Mouse (Mus musculus): ENCODE results near the gene Arrdc4.

Gene Arrdc4

DNA sequence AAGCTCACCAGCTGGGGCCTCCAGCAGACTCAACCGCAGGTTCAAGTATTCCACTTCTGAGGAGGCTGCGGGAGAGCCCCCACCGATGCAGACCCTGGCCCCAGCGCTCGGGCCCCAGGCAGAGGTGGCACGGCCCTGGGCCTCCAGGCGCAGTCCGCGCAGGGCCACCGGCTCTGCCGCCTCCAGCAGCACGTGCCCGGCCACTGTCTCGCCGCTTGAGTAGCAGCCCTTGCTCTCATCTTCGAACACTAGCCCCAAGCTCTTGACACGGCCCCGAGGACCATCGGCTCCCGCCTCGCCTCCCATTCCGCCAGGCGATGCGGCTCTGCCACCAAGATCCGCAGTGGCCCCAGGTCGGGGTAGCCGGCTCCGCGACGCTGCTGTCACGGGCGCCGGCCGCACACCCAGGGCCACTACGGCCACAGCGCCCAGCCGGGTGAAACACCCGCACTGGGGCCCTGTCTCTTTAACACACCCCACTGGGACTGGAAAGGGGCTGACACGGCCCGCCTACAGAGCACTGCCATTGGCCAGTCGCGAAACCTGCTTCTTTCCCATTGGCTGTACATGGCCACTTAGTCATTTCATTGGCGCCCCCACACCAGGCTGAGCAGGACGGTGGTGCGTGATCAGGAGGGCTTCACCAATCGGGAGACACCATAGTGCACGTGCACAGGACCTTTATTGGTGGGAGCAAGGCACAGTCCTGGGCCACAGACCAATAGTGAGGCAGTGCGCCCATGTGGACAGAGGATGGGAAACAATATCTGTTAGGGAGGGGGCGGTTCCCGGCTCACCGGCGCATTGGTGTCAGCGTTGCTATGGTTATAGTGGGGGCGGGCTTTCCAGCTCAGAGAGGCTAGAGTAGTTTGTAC, at the start of gene Arrdc4:
TSS of gene Arrdc4 (minus strand) at position 481 of the 875 bp plus-strand sequence.
- peak; percentile 99 for DNase-seq (ENCODE audit: low spot score in 2 of 2)

DNA sequence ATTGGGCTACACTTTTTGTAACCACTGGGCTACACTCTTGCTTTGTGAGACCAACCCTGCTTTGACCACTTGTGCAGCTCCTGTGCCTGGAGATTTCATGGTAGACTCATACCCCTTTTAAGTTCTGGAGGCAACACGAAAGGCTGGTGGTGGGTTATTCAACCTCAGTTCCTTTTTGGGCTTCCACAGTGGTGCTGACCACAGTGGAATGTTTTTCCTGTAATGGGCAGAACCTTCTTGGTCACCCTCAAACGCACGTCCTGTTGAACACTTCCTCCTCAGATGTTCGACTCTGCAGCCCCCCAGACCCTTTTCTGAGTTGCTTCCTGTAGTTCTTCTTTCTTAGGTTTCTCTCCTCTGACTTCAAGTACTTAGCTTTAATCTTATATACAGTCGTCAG, 46.5 kb upstream of the Arrdc4 start:
- no peak for DNase-seq (ENCODE audit: low spot score in 2 of 2)

DNA sequence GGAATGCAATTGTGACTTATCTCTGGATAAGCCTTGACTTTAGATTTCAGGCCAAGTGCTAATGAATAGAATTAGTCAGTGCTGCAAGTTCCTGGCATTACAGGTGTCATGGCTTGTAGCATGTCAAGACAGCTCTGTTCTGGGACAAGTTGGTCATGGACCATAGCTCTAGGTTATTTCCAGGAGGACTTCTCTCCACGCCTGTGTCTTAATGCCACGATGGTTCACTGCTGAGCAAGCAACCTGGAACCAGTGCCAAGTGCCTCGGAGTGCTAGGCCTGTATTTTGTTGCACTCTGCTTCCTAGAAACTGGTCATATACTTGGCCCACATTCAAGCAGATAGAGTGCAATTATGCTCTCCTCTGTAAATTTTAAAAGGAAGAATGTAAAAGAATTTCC, 39.7 kb upstream of the Arrdc4 start:
- no peak for DNase-seq (ENCODE audit: low spot score in 2 of 2)

DNA sequence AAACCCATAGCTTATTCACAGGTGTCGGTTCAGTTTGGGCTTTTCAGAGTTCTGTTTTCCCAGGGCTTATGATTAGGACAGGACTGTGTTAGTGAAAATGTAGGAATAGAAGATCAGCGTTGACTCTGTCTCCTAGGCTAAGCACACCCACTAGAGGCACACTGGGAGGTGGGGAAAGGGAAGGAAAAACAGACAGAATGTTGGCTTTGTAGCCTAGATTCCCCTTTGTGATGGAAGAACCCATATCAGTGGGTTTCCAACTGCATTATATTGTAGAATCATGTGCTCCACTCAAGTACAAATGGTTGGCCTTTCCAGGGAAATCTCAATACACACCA, 22.7 kb upstream of the Arrdc4 start:
- no peak for DNase-seq (ENCODE audit: low spot score in 2 of 2)

DNA sequence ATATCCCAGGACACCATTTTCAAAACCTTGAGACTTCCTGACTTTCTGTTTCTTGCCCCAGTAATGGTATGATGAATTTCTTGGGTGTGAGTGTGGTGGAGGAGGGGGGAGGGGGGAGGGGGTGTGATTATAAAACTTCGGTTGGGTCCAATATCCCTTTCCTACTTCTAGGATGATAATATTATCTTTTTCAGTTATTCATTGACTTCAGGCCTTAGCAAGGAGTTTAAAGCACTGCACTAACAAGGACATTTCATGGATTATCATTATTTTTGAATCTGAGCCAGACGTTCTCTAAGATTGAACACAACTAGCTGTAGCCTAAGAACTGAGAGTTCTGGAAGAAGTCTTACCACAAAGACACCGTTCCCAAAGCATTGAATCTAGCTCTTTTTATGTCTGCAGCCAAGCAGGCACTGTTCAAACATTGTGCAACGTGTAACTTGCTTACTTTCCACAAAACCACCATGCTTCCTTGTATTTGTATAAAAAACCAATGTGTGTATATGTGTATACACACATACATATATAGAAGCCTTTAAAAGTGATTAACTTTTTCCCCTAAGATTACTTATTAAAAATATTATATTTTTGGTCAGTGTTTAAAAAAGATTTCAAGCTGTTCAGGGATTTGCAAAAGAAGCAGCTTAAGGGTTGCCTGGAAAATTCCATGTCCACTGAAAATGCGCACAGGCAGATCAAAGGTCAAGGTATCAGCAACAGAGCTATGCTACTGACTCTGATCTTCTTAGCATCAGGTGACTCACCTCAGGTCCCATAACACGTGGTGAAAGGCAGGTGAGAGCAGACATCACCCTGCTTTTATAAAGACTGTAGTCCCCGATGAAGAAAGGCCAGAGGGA, 22.1 kb upstream of the Arrdc4 start:
- no peak for DNase-seq (ENCODE audit: low spot score in 2 of 2)

DNA sequence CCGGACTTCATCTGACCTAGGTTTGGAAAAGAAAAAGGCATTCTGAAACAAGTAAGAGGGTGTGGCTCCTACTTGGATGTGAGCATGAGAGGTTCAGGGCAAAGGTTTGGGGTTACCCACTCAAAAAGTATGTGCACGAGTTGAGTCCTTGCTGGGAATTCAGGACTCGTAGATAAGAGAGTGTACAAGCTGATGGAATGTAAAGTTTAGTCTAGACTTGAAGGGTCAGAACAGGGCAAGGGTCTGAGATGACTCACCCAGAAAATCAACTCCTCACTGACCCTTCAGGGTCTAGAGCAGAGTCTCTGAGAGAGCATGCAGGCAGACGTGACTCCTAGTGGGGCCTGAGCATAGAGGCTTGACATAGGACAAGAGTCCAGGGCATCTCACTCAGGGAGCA, 16.9 kb upstream of the Arrdc4 start:
- no peak for DNase-seq (ENCODE audit: low spot score in 2 of 2)

DNA sequence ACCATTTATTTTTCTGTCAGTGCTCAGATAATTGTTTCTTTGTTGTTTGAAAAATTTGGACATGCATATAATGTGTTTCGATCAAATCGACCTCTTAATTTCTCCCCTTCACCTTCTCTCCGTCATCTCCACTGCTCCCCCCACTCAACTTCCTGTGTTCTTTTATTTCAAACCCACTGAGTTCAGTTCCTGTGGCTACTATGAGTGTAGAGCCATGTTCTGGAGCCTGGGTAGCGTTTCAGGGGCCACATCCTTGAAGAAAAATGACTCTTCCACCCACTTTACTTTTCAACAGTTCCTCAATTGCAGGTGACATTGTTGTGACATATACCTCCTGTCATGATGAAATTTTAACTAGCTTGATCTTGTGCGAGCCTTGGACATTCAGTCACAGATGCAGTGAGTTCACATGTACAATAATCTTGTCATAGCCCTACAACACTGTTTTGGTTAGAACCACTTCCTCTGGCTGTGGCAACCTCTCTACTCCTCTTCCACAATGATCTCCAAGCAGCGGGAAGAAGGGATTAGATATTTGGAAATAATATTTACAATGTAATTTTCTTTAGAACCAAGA, 10.2 kb upstream of the Arrdc4 start:
- DNase-seq (ENCODE audit: low spot score in 2 of 2): no peak

DNA sequence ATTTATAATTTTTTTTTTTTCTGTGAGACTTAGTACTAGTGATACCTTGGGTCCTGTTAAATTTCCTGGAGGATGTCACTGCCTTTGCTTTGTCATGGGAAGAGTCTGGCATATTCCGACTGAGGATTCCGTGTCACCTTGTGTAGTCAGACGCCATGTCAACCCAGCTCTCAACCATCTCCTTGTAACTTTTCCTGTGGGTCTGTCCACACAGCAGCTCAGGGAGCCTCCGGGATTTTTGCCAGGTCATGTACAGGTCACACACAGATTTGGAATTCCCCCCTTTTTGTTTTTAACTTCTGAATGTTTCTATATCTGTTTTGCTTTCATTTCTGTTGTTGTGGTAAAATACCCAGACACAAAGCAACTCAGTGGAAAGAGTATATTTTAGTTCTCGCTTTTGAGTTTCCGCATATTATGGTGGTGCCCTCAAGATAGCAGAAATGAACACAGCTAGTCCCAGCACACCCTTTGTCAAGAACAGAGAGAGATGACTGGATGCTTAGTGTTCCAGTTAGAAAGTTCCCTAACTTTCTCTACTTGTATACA, 7.7 kb upstream of the Arrdc4 start:
- DNase-seq (ENCODE audit: low spot score in 2 of 2): no peak

DNA sequence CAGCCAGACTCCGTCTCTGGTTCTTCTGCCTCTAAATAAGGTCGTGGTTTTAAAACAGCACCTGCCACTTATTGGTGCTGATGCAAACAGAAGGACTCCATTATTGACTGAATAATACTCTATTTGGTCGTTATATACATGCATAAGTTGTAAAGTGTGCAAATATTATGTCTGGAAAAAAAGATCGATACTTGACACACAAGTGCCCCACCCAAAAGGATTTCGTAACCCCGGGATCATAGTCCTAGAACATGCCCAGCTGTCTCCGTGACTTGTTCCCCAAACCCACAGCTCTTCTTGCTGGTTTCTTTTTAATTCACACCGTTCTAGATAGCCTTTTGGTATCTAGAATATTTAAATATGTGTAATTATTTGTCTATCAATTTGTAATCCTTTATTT, 878 bp upstream of the Arrdc4 start:
- no peak for DNase-seq (ENCODE audit: low spot score in 2 of 2)

DNA sequence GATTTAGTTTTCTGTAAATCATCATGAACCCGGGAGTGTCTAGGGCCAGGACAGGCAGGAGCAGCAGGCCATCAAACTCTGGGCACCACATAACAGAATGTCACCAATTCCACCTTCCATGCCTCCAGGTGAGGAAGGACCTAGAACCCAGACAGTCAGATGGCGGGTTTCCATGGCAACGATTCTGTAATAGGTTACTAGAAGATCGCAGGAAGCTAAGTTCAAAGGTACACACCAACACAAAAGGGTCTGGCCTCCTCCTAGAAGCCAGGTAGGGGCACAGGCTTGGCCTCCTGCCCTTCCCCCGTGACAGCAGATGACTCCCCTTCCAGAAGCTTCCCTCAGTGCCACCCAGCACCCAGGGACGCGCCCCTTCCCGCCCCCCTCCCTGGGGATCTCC, 680 bp downstream of the Arrdc4 start:
- peak; percentile 26 to 50 for DNase-seq (ENCODE audit: low spot score in 2 of 2)

DNA sequence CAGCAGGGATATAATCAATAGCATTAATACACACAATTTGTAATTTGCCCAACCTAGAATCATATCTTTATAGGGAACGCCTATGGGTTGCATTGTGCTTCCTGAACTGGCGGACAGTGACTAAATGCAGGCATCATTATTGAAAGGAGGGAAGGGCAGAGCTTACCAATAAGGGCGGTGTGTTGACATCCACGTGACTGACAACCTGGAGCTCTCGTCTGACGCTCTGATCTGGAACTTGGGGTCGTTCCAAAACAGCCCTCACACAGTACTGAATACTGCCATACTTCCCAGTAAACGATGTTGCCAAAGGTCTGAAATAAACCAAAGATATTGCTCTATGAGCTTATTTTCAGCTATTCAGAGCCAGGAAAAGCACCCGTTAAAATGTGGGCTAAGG, 4.4 kb downstream of the Arrdc4 start:
- DNase-seq (ENCODE audit: low spot score in 2 of 2): no peak

DNA sequence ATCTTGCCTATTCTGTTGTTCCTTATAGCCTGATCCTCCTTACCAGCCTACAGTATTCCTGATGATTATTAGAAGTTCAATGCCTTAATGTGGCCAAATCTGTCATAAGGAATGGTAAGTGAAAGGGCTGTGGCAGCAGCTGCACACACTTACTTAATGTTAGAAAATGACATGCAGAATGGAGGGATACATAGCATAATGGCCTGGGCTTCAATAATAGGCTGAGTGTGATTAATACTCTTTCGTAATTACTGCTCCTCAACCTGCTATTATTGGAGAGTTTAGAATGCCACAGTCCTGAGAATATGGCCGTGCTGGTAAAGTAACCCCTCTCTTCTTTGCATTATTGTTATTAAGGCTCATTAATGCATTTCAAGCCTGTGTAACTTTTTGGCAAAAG, 4.8 kb downstream of the Arrdc4 start:
- DNase-seq (ENCODE audit: low spot score in 2 of 2): no peak

DNA sequence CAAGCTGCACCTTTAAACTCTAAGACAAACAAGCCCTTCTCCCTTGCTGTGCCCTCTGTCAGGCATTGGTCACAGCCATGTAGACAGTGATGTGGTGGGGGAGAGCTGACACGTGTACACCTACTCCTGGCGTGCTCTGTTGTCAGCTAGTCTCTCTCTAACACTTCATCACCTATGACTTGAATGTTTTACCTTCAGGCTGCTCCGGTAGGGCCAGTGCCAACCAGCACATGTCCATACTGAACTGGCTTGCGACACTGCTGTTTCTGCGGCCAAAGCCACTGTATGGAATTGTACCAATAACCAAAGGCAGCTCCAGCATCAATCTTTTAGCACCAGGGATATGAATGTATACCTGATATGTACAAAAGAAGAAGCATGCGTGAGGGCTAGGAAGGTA, 8.3 kb downstream of the Arrdc4 start:
- DNase-seq (ENCODE audit: low spot score in 2 of 2): no peak

DNA sequence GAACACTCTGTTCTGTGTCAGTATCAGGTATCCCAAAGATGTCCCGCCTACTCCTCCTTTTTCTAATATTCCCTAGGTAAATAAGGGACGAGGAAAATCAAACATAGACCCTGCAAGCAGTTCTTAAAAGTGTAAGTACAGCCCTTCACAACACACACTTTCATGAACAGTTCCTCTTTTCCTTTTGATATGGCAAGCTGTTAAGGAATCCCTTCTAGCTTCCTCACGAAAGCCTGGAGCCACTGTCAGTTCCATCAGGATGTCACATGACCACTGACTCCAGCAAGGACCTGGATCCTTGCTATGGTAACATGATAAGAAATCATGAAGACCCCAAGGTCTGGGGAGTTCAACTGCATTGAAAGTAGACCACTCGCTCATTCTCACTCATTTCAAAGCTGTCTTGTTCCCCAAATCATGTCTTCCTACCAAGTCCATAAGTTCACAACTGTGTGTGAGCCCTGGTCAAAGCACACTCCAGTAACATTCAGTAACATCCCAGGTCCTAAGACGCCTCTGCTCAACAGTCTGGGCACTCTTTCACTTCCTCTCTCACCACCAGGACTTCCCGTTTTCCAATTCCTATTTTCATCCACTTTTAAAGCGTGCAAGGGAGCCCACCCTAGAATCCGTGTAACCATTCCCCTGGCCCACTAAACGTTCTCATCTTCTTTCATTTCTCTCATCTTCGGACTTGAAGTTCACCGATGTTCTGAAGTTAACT, 10.2 kb downstream of the Arrdc4 start:
- no peak for DNase-seq (ENCODE audit: low spot score in 2 of 2)

DNA sequence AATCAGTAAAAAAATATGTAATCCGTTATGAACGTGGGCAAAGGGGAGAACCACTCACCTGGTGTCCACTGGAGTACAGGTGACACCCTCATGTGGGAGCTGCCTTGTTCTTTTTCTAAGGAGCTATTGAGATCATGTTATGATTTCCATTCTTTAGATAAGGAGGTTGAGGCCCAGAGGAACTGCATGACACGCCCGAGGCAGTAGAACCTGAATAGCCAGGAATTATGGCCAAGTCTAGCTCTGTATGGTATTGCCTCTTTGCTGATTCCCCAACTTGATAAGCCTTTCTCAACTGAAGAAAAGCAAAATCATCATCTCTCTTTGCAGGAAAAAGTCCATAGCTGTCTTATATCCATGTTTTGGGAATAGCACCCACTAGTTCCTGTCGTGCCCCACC, 22.7 kb downstream of the Arrdc4 start:
- no peak for DNase-seq (ENCODE audit: low spot score in 2 of 2)

DNA sequence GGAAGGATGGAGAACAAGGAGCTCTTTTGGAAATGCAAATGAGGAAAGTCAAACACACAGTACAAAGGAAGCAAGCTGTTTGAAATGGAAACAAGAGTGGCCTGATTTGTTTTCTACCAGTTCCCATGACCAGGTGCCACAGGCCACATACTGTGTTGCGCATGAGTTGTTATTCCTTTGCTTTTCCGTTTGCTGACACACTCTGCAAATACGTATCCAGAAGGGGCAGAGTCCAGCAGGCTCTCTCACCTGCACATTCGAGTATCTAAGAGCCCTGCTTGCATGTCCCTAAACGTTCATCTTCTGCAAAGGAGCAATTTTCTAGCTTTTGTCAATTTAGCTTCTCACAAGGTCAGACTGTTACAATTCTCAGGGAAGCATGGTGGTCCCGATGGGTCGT, 24.3 kb downstream of the Arrdc4 start:
- DNase-seq (ENCODE audit: low spot score in 2 of 2): no peak

DNA sequence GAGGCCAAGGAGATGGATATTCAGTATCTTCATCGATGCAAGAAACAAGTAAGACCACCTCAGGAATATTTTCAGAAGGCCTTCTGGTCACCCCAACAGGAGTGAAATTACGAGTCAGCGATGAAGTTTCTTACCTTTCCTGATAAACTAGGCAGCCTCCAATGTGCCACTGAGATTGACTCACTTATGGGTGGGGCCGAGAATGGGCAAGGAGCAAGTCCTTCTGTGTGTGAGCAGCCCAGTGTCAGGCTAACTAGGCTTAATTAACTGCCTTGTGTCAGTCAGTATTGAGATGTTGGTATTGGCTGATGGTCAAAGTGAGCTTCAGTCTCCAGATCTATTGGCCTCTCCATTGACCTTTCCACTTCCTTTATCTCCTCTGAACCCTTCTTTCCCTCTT, 27.5 kb downstream of the Arrdc4 start:
- no peak for DNase-seq (ENCODE audit: low spot score in 2 of 2)

DNA sequence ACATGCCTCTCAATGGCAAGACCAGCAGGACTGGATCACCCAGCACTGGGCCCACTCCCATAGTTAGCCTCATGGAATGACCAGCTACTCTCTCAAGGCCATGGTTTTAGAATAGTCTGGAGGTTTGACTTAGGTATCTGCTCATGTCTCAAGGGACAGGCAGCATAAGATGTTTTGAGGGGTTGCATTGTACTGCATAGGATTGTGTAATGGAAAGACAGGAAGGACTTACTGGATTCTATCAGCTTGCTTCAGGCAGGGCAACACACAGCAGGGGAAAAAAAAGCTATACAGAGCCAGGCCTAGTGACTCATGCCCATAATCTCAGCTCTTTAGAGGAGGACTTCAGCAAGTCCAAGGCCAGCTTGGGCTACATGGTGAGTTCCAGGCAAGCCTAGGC, 31.1 kb downstream of the Arrdc4 start:
- DNase-seq (ENCODE audit: low spot score in 2 of 2): no peak

DNA sequence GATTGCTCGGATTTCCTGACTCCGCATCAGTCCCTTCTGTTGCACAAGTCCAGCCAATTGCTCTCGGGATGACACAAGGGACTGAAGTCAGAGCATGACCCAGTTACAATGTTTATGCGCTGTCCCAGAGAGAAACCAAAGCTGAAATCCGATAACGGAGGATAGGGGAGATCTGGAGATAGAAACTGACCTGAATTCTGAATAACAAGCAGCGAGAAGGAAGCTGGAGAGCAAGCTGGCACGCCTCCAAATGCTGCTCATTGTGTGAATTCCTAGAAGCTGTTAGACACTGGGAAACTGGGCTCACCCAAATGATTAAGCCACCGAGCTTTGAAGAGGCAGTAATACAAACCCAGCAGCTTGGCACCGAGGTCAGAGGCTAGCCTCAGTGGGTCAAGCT, 31.5 kb downstream of the Arrdc4 start:
- DNase-seq (ENCODE audit: low spot score in 2 of 2): peak; percentile 68 to 72

DNA sequence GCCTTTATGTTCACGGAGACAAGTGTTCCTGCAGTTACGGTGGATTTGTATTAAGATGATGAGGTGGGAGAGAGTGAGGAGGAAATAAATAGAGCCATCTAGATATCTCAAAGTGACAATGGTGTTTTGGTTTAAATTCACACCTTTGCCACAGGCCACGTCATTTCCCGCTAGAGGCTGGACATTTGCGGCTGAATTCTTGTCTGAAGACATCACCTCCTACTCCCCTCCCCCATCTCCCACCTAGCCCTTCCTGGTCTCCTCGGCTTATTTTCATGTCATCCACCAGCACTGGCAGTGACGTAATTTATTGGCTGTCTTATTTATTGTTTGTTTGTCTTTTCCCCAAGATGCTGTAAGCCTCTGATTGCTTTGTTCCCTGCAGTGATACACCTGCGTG, 32.1 kb downstream of the Arrdc4 start:
- no peak for DNase-seq (ENCODE audit: low spot score in 2 of 2)

DNA sequence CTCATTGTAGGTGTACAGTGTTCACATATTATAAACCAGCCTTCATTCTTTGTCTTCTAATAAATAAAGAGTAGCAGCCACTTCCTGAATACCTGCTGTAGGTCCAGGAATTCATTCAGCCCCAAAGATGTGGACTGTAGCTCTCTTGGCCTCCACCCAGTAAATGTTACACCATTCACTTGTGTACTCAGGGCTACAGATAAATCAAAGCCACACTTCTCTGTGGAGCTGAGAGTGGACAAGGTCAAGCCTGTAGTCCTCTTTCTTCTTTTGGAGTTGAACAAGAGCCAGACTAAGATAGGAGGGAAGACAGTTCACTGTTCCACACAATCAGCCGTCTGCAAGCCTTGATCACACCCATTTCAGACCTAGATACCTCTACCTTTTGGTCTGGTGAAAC, 36.1 kb downstream of the Arrdc4 start:
- no peak for DNase-seq (ENCODE audit: low spot score in 2 of 2)

DNA sequence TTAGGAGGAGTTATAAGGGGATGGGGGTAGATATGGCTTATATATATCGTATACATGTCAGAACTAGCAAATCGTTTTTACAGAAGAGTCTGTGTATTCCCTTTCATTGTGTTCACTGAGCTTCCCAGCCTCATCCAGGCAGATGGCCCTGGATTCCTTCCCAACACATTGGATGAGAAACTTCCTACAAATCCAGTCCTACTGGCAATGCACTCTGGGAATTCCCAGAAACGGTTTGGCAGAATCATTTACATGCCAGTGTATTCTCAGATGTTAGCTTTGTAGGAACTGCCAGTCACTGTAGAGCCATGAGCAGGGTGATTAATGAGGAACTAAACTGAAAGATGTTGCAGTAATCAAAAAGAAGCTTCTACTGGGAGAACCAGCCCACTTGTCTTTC, 36.6 kb downstream of the Arrdc4 start:
- no peak for DNase-seq (ENCODE audit: low spot score in 2 of 2)
